Mouse (Mus musculus) heart, adult 18-20 months (tissue): Measurements from ENCODE around the gene Frmd4a. TPM values are rescaled to one million over a fixed set of nuclear protein-coding genes. Genes with fewer than 3 reads are reported as not detected.
"Not testable (repeated sequence)": the region's sequence is repeated elsewhere in the genome, so short reads cannot be mapped to it uniquely, and the experiment has no call there.

Source experiments
- DNase-seq, 2 experiments: peaks; one replicate each; pipeline ENCODE4 v3.0.0; 2021 to 2022; ENCODE audit warnings: mixed read lengths in 1 of 2
- total RNA-seq, 2 experiments: library from RNA; stranded (reverse); gene quantifications; 2 replicates each; pipeline ENCODE4 v1.2.3; 2021

Gene Frmd4a
- total RNA-seq, 2 experiments from 2014 or later: 19.1 to 21.6 TPM

- DNase-seq: no peak
Observed at GRCm38 (mm10) chr2:4335881-4336280, 318.4 kb downstream of the Frmd4a start.

- not testable (repeated sequence) for DNase-seq
Observed at GRCm38 (mm10) chr2:4338290-4338689, 320.8 kb downstream of the Frmd4a start.

GRCm38 (mm10) chr2:4339128-4339527, 321.6 kb downstream of the Frmd4a start:
- no peak for DNase-seq

GRCm38 (mm10) chr2:4339530-4340218, 322.2 kb downstream of the Frmd4a start:
- DNase-seq: no peak

- DNase-seq: no peak
Observed at GRCm38 (mm10) chr2:4340378-4340777, 322.9 kb downstream of the Frmd4a start.

- DNase-seq: no peak
Observed at GRCm38 (mm10) chr2:4341141-4341540, 323.6 kb downstream of the Frmd4a start.

GRCm38 (mm10) chr2:4342005-4342404, 324.5 kb downstream of the Frmd4a start:
- DNase-seq: no peak

- DNase-seq: no peak
Observed at GRCm38 (mm10) chr2:4344411-4344810, 326.9 kb downstream of the Frmd4a start.

GRCm38 (mm10) chr2:4346232-4346631, 328.7 kb downstream of the Frmd4a start:
- no peak for DNase-seq

GRCm38 (mm10) chr2:4346953-4347352, 329.4 kb downstream of the Frmd4a start:
- DNase-seq: no peak

- no peak for DNase-seq
Observed at GRCm38 (mm10) chr2:4347782-4348181, 330.3 kb downstream of the Frmd4a start.

GRCm38 (mm10) chr2:4348509-4348908, 331.0 kb downstream of the Frmd4a start:
- no peak for DNase-seq

- DNase-seq: no peak
Observed at GRCm38 (mm10) chr2:4356812-4357384, 339.4 kb downstream of the Frmd4a start.

- DNase-seq: no peak
Observed at GRCm38 (mm10) chr2:4361981-4362834, 344.7 kb downstream of the Frmd4a start.

GRCm38 (mm10) chr2:4364908-4365307, 347.4 kb downstream of the Frmd4a start:
- DNase-seq: peak in 1 of 2 experiments; percentile 11

- DNase-seq: no peak
Observed at GRCm38 (mm10) chr2:4368544-4368943, 351.0 kb downstream of the Frmd4a start.

GRCm38 (mm10) chr2:4370499-4370898, 353.0 kb downstream of the Frmd4a start:
- no peak for DNase-seq

- DNase-seq: no peak
Observed at GRCm38 (mm10) chr2:4371341-4371740, 353.8 kb downstream of the Frmd4a start.

GRCm38 (mm10) chr2:4378844-4379243, 361.3 kb downstream of the Frmd4a start:
- DNase-seq: no peak

- no peak for DNase-seq
Observed at GRCm38 (mm10) chr2:4380435-4380834, 362.9 kb downstream of the Frmd4a start.

GRCm38 (mm10) chr2:4380926-4381325, 363.4 kb downstream of the Frmd4a start:
- no peak for DNase-seq

GRCm38 (mm10) chr2:4386468-4386867, 369.0 kb downstream of the Frmd4a start:
- no peak for DNase-seq

GRCm38 (mm10) chr2:4389330-4389729, 371.8 kb downstream of the Frmd4a start:
- DNase-seq: peak in 1 of 2 experiments; percentile 41
